Mouse (Mus musculus): ENCODE data around the gene Ccdc34.
A peak's percentile ranks its signal among the peaks of the same experiment; 100 is the strongest.

Gene Ccdc34

DNA sequence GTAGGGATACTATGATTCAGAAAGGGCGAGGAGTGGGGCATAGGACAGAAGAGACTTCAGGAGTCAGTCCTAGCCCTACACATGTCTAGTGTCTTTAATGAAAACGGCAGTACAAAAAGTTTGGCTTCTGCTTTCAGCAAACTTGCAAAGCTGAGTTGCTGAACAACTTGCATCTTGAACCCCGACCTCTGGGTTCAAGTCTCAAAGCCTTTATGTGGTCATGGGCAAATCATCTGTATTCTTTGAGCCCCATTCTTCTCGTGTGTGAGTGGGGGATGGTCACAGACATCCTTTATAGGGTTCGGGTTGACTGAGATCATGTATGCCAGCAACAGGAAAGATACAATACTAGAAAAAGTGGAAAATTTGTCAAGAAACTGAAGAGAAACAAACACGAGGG lies 164.0 kb downstream of the Ccdc34 start:
- DNase-seq, result no peak

- peak; percentile 22 to 45 for DNase-seq
Measured at GRCm38 (mm10) chr2:110182248-110182647, 164.6 kb downstream of the Ccdc34 start.

GRCm38 (mm10) chr2:110182795-110183486 lies 165.3 kb downstream of the Ccdc34 start:
- DNase-seq, result no peak

GRCm38 (mm10) chr2:110184071-110184470 lies 166.5 kb downstream of the Ccdc34 start:
- DNase-seq, result peak in 1 of 2 experiments; percentile 45

DNA sequence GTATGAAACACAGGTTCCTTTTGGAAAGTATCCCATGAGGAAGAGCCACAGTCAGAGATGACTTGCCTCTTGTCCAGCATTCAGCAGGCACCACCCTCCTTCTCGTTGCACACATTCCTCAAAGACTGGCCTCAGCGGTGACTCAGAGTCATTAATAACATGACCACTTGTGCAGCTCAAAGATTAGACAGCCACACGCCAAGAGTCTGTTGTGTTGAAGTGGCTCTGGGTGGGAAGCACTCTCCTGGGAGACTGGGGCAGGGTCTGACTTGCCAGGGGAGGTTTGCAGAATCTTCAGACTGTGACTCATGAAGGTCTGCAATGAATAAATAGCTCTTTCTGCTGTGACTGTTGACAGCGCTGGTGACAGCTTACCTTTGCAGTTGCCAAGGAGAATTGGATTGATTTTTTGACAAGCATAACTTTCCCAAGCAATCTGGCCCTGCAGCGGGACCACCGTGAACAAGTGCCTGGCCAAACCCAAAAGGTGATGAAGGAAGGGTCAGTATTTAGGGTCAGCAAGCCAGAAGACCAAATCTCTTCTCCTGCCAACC lies 168.9 kb downstream of the Ccdc34 start:
- DNase-seq, result no peak

GRCm38 (mm10) chr2:110188696-110189397 lies 171.2 kb downstream of the Ccdc34 start:
- no peak for DNase-seq

GRCm38 (mm10) chr2:110190416-110190815 lies 172.8 kb downstream of the Ccdc34 start:
- DNase-seq, result no peak

DNA sequence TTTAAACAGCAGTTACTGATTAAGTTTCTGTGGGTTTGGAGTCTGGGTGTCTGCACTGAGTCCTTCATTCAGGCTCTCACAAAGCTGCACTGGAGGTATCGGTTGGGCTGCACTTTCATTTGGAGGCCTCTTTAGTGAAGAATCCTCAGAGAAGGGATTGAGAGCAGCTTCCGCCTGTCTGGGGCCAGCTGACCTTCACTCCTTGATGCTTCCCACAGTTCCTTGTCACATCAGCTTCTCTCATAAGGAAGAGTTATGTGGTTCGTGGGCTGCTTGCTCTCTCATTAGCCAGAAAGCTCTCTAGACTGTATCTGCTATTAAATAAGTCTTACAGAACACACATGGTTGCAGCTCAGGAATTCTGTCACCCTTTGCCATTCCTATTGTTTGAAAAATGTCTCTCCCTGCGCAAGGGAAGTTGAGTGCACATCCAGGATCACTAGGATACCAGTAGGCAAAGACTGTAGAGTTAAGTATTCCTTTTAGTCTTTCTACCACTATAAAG lies 173.6 kb downstream of the Ccdc34 start:
- no peak for DNase-seq

- peak in 1 of 2 experiments; percentile 33 for DNase-seq
Measured at GRCm38 (mm10) chr2:110191965-110192701, 174.5 kb downstream of the Ccdc34 start.

DNA sequence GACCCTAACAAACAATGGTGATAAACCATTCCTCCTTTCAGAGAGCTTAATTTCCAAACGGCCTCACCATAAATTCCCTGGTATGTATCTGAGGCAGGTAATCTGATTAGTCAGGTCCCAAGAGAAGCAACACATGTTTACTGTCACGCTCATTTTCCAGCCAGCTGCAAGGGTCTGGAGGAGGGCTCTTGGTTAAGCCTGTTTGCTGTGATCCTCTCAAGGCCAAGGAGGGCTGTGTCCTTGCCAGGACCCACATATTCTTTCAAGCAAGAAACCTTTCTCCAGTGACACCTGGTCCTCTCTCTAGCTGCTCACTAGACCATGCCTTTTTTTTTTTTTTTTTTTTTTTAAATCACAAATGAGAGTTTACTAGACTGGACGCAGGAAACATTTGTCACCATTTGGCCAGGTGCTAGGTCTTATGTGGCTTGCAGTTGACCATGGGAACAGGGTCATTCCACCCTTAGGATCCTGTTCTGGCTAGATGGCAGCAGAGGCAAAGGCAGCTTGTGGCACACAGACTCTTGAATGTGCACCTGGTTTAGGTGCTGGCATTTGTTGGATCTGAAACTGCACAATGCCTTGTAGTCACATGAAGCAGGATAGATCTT lies 175.2 kb downstream of the Ccdc34 start:
- DNase-seq, result no peak

DNA sequence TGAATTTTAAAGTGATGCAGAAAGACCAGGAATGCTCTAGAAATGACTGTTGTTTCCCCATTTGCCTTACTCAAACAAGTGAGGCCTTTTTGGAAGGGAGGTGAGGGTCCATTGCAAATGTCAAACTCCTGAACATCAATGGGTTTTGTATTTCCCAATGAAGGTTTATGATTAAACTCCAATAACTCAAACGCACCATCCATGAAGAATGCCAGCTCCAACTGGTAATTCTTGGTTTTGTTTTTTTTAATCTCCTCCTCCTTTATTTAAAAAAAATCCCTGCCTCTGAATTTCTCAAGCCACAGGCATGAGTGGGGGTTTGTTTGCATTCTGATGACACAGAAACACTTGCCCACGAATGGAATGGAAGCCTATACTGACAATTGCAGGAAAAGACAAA lies 178.9 kb downstream of the Ccdc34 start:
- no peak for DNase-seq

- no peak for DNase-seq
Measured at GRCm38 (mm10) chr2:110199648-110200047, 182.0 kb downstream of the Ccdc34 start.

DNA sequence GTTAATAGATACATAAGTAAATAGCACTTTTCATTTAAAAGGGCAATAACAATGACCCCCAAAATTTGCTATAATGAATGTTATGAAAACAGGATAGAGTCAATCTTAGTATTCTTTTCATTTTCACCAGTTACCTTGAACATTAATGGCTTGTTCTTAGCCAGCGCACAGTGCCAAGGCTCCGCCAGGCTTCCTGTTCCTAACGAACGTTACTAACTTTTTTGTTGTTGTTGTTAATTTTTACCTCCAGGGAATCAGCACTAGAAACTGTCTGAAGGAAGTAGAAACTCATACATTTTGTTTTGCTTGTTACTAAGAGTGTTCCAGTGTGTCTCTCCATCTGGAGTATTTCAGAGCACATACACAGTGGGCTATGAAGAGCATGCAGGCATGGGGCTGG lies 184.2 kb downstream of the Ccdc34 start:
- DNase-seq, result no peak

DNA sequence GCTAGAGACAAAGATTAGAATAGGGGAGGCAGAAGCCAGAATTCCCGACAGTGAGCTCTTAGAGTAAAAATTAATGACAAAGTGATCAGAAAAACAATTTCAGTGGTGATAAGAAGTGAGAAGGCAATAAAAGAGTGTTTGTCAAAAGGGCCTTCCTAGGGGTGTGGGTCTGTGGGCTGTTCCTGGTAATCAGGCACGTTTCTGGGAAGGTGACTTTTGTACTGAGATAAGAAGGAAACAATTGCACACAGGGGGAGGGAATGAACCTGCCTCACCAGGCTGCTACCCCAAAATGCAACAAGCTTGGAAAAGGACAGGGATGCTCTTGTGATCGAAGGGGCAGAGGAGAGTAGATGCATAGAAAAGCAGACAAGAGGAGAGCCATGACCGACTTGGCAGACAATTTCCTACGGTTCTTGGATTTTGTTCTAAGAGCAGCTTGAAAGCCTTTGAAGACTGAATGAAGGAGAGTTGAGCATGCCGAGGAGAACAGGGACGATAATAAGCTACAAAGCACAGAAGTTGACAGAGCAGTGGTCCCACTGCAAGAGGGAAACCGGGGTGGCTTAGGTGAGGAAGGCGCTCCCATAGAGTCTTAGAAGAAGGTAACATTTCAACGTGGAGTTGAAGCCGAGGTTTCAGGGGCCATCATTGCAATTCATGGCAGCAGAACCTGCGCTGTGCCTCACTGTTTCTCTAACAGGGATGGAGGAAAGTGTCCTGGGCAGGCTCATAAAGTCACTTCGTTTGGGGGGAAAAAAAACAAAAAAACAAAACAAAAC lies 185.3 kb downstream of the Ccdc34 start:
- DNase-seq, result no peak

DNA sequence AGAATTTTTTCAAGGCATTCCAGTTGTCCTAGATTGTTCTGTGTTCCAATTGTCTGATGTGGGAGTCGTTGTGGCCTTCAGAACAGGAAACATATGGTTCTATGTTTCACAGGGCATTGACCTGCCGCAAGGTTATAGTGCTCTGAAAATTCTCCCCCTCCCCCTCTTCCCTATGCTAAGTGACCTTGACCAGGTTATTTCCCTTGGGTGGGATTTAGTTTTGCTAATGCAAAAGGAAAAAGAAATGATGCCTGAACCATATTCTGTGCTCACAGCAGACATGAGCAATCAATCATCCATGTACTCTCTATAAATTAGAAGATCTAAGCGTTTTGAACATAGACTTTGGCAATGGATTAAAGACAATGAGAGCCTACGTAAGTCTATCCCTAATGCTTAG lies 186.6 kb downstream of the Ccdc34 start:
- DNase-seq, result no peak

GRCm38 (mm10) chr2:110204705-110205318 lies 187.2 kb downstream of the Ccdc34 start:
- DNase-seq, result peak; percentile 77 to 86

GRCm38 (mm10) chr2:110210508-110211496 lies 193.2 kb downstream of the Ccdc34 start:
- no peak for DNase-seq

- no peak for DNase-seq
Measured at GRCm38 (mm10) chr2:110214278-110214677, 196.7 kb downstream of the Ccdc34 start.

- no peak for DNase-seq
Measured at GRCm38 (mm10) chr2:110214991-110215684, 197.5 kb downstream of the Ccdc34 start.

DNA sequence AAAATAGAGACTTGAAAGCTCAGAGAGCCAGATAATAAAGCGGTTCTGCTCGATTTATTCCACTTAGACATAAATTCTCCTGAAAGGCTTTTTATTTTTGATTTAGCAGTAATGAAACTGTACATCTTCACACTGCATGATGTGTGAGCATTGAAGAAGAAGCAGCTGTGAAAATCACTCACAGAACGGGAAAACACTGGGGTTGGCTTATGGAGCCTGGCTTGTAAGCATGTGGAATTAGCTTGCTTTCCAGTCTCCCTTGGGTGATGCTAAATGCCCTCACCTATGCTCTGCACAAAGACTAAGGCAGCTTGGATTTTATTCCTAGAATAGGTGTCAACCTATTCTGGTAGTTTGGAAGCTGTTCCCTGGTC lies 198.1 kb downstream of the Ccdc34 start:
- DNase-seq, result no peak

All from cerebellum, postnatal 25 days (tissue).